Mouse (Mus musculus) B cell, adult (primary cell): ENCODE results near the gene Fnbp1. TPM values are rescaled to one million over a fixed set of nuclear protein-coding genes. Genes with fewer than 3 reads are reported as not detected.

Source experiments
- total RNA-seq: library from RNA; stranded (reverse); gene quantifications from 4 replicates; pipeline ENCODE4 v1.2.4, GENCODE M21; 2023; ENCODE audit not compliant: inconsistent age

Gene Fnbp1
- total RNA-seq = 166 to 206 TPM (median 189 TPM) in 4 replicates

GRCm38 (mm10) chr2:31141867-31142454, at the start of gene Fnbp1:
Fnbp1 (minus strand) TSS chr2:31142008.

GRCm38 (mm10) chr2:31151892-31152812, 10.3 kb upstream of the Fnbp1 start, which contains the start of gene Gpr107:
Gpr107 (plus strand) TSS chr2:31152316.

GRCm38 (mm10) chr2:30981790-30982513, 159.9 kb downstream of the Fnbp1 start, which contains the start of the genes BC005624 and Usp20:
BC005624 (minus strand) TSS chr2:30982201.
Usp20 (plus strand) TSS chr2:30982279.

Other genes with a start within 250 kb of the Fnbp1 start
- not detected in 4 replicates for gene Ptges, start 212.1 kb downstream of the Fnbp1 start, total RNA-seq
- gene Tor1b, start 189.0 kb downstream of the Fnbp1 start, total RNA-seq = 44.0 to 57.3 TPM (median 56.3 TPM) in 4 replicates
- gene Tor1a, start 174.1 kb downstream of the Fnbp1 start, total RNA-seq = 37.9 to 42.4 TPM (median 41.0 TPM) in 4 replicates
- gene BC005624, start 159.8 kb downstream of the Fnbp1 start, total RNA-seq = 111 to 133 TPM (median 114 TPM) in 4 replicates
- gene Usp20, start 159.7 kb downstream of the Fnbp1 start, total RNA-seq = 13.9 to 22.1 TPM (median 19.5 TPM) in 4 replicates
- 65.6 to 80.5 TPM (median 73.1 TPM) in 4 replicates for gene Gpr107, start 10.3 kb upstream of the Fnbp1 start, total RNA-seq
- 0.13 to 0.42 TPM in 2 of 4 replicates, not detected in the others for gene Ncs1, start 103.8 kb upstream of the Fnbp1 start, total RNA-seq
- not detected in 4 replicates for gene Hmcn2, start 172.4 kb upstream of the Fnbp1 start, total RNA-seq